Mouse (Mus musculus) forebrain, embryonic 14.5 days (tissue): ENCODE measurements at regions not wholly inside any gene's neighbourhood (a gene's known extent, or its start where the extent isn't known, plus 50 kb on each side); places are given as distances from the start of the nearest gene placed in this dataset.

Experiments used
- ATAC-seq: fragments of 200-750 bp; cut with Nextera tagmentation; 2 replicates; pipeline ENCODE4 v1.8.0; 2017; ENCODE audit warnings: mild to moderate bottlenecking, moderate library complexity
- DNase-seq: peaks from one replicate; pipeline ENCODE4 v3.0.0-alpha.2; 2015; ENCODE audit warnings: low spot score
- H3K27ac ChIP-seq: fragments of 300-500 bp; sonication (generic); 2 replicates; pipeline ENCODE4 v1.5.1; 2014; ENCODE audit warnings: low read depth, mild to moderate bottlenecking, control low read depth, low read length, moderate library complexity
- H3K27me3 ChIP-seq: fragments of 300-500 bp; sonication (generic); replicated peaks from 2 replicates; pipeline ENCODE4 v1.6.1; 2014; ENCODE audit warnings: low read length, control low read depth, mixed read lengths; ENCODE audit not compliant: control insufficient read depth, insufficient read depth
- H3K36me3 ChIP-seq: fragments of 300-500 bp; sonication (generic); 2 replicates; pipeline ENCODE4 v1.6.1; 2014; ENCODE audit warnings: low read length, control low read depth; ENCODE audit not compliant: control insufficient read depth, insufficient read depth
- H3K4me1 ChIP-seq: fragments of 300-500 bp; sonication (generic); 2 replicates; pipeline ENCODE4 v1.6.1; 2014; ENCODE audit warnings: antibody characterized with exemption, low read length, control low read depth; ENCODE audit not compliant: control insufficient read depth, insufficient read depth
- H3K4me2 ChIP-seq: fragments of 300-500 bp; sonication (generic); 2 replicates; pipeline ENCODE4 v1.6.1; 2014; ENCODE audit warnings: mild to moderate bottlenecking, control low read depth, low read length
- H3K4me3 ChIP-seq: fragments of 300-500 bp; sonication (generic); 2 replicates; pipeline ENCODE4 v1.5.1; 2014; ENCODE audit warnings: low read depth, low read length, control low read depth
- H3K9ac ChIP-seq: fragments of 300-500 bp; sonication (generic); 2 replicates; pipeline ENCODE4 v1.6.1; 2014; ENCODE audit warnings: mild to moderate bottlenecking, low read length, control low read depth, moderate library complexity
- H3K9me3 ChIP-seq: fragments of 300-500 bp; sonication (generic); replicated peaks from 2 replicates; pipeline ENCODE4 v1.6.1; 2016; ENCODE audit warnings: low read length, control low read depth, mixed read lengths; ENCODE audit not compliant: control insufficient read depth
- WGBS: fragments of 180-500 bp; shearing (Covaris S2); extraction: QIAGEN DNeasy Blood & Tissue Kit; methylation state at CpG from one replicate; pipeline ENCODE4 v1.1.7; 2014; 5-methylcytosine and 5-hydroxymethylcytosine counted together

GRCm38 (mm10) chr4:119033006-119033405 is 71.6 kb downstream of the Lao1 start:
- H3K27ac ChIP-seq: no peak overlapping the region
- no peak overlapping the region for H3K4me3 ChIP-seq
- H3K9me3 ChIP-seq: no peaks in the 10 kb centered on the region
- H3K36me3 ChIP-seq: no peaks in the 10 kb centered on the region
- H3K4me1 ChIP-seq: peaks cover 3% of the 10 kb centered on the region; the same call in 1 of the 2 replicates
- no peak for DNase-seq
- H3K9ac ChIP-seq: no peak overlapping the region
- WGBS: 60% methylated on average over 4 of the region's 4 CpGs
- H3K27me3 ChIP-seq: no peaks in the 10 kb centered on the region
- no peak overlapping the region for H3K4me2 ChIP-seq
- no peak for ATAC-seq

GRCm38 (mm10) chr4:119036582-119036981 is 71.9 kb upstream of the Slc2a1 start:
- H3K27ac ChIP-seq: no peak overlapping the region
- no peaks in the 10 kb centered on the region for H3K4me1 ChIP-seq
- 90% methylated on average over 5 of the region's 5 CpGs for whole genome bisulfite sequencing

GRCm38 (mm10) chr4:119040041-119040440 is 68.5 kb upstream of the Slc2a1 start:
- Histone ChIP-seq H3K4me1 (no peaks in the 10 kb centered on the region; the same call in 1 of the 2 replicates), H3K4me3 (no peak overlapping the region), H3K27ac (no peak overlapping the region), H3K27me3 (no peaks in the 10 kb centered on the region), H3K9me3 (no peaks in the 10 kb centered on the region), H3K36me3 (no peaks in the 10 kb centered on the region), H3K9ac (no peak overlapping the region), H3K4me2 (no peak overlapping the region)
- no peak for ATAC-seq
- 94% methylated on average over 6 of the region's 6 CpGs for WGBS
- DNase-seq: no peak

More at GRCm38 (mm10) chr4:119036582-119036981, 71.9 kb upstream of the Slc2a1 start:
- Histone ChIP-seq H3K27me3 (no peaks in the 10 kb centered on the region), H3K4me2 (no peak overlapping the region), H3K9me3 (no peaks in the 10 kb centered on the region), H3K4me3 (no peak overlapping the region), H3K36me3 (no peaks in the 10 kb centered on the region), H3K9ac (no peak overlapping the region)
- no peak for DNase-seq
- no peak for ATAC-seq

GRCm38 (mm10) chr4:119041616-119042015 is 66.9 kb upstream of the Slc2a1 start:
- 61% methylated on average over 6 of the region's 6 CpGs for WGBS
- no peak overlapping the region for H3K4me3 ChIP-seq
- no peak overlapping the region for H3K4me2 ChIP-seq
- no peaks in the 10 kb centered on the region for H3K27me3 ChIP-seq
- ATAC-seq (no peak), DNase-seq (no peak)
- H3K36me3 ChIP-seq: no peaks in the 10 kb centered on the region
- no peak overlapping the region for H3K9ac ChIP-seq
- no peak overlapping the region for H3K27ac ChIP-seq
- no peaks in the 10 kb centered on the region; the same call in 1 of the 2 replicates for H3K4me1 ChIP-seq
- H3K9me3 ChIP-seq: no peaks in the 10 kb centered on the region

- ATAC-seq (0 out of 2 replicates have a peak, but pooled peaks have one; percentile 42), DNase-seq (peak; percentile 7)
- Histone ChIP-seq H3K27me3 (no peaks in the 10 kb centered on the region), H3K27ac (peak overlapping the region; percentile 14; the same call in 1 of the 2 replicates), H3K4me3 (no peak overlapping the region), H3K9ac (no peak overlapping the region), H3K36me3 (no peaks in the 10 kb centered on the region), H3K4me2 (no peak overlapping the region), H3K9me3 (no peaks in the 10 kb centered on the region), H3K4me1 (no peaks in the 10 kb centered on the region; the same call in 1 of the 2 replicates)
- WGBS: 27% methylated on average over 19 of the region's 19 CpGs
Observed at GRCm38 (mm10) chr4:119044005-119044677, 64.4 kb upstream of the Slc2a1 start.

DNA sequence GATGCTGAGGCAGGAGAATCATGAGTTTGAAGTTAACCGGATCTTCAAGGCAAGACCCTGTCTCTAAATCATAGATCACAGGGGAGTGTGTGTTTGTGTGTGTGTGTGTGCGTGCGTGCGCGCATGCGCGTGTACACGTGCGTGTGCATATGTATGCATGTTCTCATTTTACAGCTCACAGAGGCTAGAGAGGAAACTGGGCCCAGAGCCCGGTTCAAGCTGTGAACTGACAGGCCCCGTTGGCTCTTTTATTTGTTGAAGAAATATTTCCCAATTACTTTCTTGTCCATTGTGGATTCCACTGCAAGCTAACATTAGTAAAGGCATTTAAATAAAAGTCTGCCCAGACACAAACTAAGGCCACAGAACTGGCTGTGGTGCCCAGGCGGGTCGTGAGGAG is 63.7 kb upstream of the Slc2a1 start:
- Histone ChIP-seq H3K4me1 (no peaks in the 10 kb centered on the region; the same call in 1 of the 2 replicates), H3K4me3 (no peak overlapping the region), H3K9me3 (no peaks in the 10 kb centered on the region), H3K27me3 (no peaks in the 10 kb centered on the region), H3K9ac (no peak overlapping the region), H3K36me3 (no peaks in the 10 kb centered on the region), H3K27ac (no peak overlapping the region; the same call in 1 of the 2 replicates), H3K4me2 (no peak overlapping the region)
- DNase-seq: peak; percentile 55
- no peak for ATAC-seq
- WGBS: 67% methylated on average over 13 of the region's 13 CpGs

DNA sequence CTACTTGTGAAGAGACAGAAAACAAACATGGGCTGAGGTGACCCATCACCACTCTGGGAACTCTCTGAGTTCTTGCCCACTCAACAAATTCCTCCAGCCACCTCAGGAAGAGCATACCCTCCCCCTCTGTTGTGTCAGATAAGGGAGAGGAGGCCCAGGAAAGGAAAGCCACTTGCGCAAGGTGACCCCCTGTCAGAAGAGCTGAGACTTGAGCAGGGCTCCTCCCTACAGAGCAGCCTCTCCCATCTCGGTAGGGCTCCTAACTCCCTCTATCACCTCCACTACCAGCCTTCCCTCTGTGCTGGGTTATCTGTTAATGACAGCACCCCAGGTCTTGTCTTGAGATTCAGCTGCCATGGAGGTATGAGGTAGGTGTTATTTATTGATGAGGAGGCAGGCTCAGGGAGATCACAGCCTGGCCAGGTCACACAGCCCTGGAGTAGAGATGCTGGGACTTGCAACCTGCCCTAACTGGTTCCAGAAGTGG is 57.6 kb upstream of the Slc2a1 start:
- H3K4me3 ChIP-seq: no peak overlapping the region
- DNase-seq (no peak), ATAC-seq (no peak)
- no peaks in the 10 kb centered on the region for H3K9me3 ChIP-seq
- no peaks in the 10 kb centered on the region for H3K4me1 ChIP-seq
- 81% methylated on average over 2 of the region's 2 CpGs for whole genome bisulfite sequencing
- H3K27me3 ChIP-seq: no peaks in the 10 kb centered on the region
- H3K4me2 ChIP-seq: no peak overlapping the region
- no peaks in the 10 kb centered on the region for H3K36me3 ChIP-seq
- H3K27ac ChIP-seq: no peak overlapping the region
- H3K9ac ChIP-seq: no peak overlapping the region

DNA sequence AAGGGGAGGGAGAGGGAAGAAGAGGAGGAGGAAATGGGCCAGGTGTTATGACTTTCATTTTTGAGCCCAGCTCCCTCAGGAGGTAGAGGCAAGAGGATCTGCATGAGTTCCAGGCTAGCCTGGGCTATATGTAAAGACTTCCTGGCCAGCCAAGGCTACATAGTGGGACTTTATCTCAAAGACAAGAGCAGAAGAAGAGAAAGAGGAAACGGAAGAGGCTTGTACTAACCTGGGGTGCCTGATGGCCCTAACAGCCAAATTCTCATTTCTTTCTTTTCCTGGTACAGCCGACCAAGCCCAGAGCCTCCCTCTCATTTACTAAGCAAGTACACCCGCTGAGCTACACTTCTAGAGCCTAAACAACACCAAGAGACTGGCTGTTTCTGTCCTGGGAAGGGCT is 56.0 kb upstream of the Slc2a1 start:
- Histone ChIP-seq H3K4me1 (no peaks in the 10 kb centered on the region), H3K27ac (no peak overlapping the region), H3K9ac (no peak overlapping the region), H3K27me3 (no peaks in the 10 kb centered on the region), H3K4me3 (no peak overlapping the region), H3K9me3 (no peaks in the 10 kb centered on the region), H3K4me2 (no peak overlapping the region), H3K36me3 (no peaks in the 10 kb centered on the region)
- ATAC-seq (no peak), DNase-seq (no peak)
- 82% methylated on average over 3 of the region's 3 CpGs for WGBS

DNA sequence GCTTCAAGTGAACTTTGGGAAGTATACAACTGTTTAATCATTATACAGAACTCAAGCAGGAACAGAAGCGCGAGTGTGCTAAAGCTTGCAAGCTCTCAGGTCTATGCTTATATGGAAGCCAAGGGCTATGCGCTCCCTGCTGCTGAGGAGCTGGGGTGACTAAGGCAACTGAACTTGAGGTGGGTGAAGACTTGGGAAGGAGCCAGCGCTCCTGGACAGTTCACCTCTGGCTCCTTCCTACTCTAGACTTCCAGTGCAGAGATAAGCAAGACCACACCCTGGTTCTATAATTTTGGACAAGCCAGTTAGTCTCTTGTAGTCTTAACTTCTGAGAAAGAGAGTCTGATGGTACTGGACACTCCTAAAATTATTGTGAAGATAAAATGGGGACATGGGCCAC is 55.3 kb upstream of the Slc2a1 start:
- Histone ChIP-seq H3K4me3 (no peak overlapping the region), H3K4me2 (no peak overlapping the region), H3K9me3 (no peaks in the 10 kb centered on the region), H3K4me1 (no peaks in the 10 kb centered on the region), H3K9ac (no peak overlapping the region), H3K36me3 (no peaks in the 10 kb centered on the region), H3K27me3 (no peaks in the 10 kb centered on the region), H3K27ac (no peak overlapping the region)
- DNase-seq (no peak), ATAC-seq (no peak)
- 98% methylated on average over 4 of the region's 4 CpGs for WGBS
